Mouse (Mus musculus): ENCODE data around the gene Tnxb. TPM values are rescaled to one million over a fixed set of nuclear protein-coding genes. Genes with fewer than 3 reads are reported as not detected.
"Not testable (repeated sequence)": the region's sequence is repeated elsewhere in the genome, so short reads cannot be mapped to it uniquely, and the experiment has no call there.

The Tnxb gene
- total RNA-seq, 2 experiments from 2014 or later: 63.9 to 66.5 TPM

DNA sequence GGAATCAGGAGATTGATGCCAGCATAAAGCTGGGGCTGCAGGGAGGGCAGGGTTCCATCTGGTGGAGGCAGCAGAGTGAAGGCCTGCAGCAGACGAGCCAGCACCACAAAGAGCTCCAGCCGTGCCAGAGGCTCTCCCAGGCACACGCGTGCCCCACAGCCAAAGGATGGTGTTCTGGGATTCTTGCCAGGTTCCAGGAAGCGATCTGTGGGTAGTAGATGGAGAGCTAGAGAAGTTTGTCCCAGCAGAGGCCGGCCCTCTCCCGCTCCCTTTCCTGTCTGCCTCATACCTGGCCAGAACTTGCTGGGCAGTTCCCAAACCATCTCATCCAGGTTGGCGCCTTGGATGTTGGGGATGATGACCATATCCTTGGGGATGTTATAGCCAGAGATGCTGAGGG lies 49.6 kb downstream of the Tnxb start:
- intact Hi-C loops (cut with DNase I): loop anchor here (5.0 kb wide), 1 partner anchor 82 kb away; the partner anchor contains the start of gene Cyp21a1
- not testable (repeated sequence) for DNase-seq

- intact Hi-C loops (cut with DNase I); DNase-seq: not testable (repeated sequence)
Measured at GRCm38 (mm10) chr17:34722238-34722637, 51.9 kb downstream of the Tnxb start.

DNA sequence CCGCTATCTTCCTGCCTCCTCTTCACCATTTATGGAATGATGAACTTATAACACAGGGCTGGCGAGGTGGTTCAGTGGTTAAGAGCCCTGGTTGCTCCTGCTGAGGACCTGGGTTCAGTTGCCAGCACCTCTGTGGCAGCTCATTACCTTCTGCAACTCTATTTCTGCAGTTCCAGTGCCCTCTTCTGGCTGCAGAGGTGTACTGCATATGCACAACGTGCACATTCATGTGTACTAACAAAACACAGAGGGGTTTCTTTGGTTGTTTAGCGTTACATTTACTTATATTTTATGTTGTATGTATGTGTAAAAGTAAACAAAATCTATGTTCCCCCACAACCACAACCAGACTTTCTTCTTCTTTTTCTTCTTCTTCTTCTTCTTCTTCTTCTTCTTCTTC lies 52.7 kb downstream of the Tnxb start:
- DNase-seq: no peak
- intact Hi-C loops (cut with DNase I): no loop called here

DNA sequence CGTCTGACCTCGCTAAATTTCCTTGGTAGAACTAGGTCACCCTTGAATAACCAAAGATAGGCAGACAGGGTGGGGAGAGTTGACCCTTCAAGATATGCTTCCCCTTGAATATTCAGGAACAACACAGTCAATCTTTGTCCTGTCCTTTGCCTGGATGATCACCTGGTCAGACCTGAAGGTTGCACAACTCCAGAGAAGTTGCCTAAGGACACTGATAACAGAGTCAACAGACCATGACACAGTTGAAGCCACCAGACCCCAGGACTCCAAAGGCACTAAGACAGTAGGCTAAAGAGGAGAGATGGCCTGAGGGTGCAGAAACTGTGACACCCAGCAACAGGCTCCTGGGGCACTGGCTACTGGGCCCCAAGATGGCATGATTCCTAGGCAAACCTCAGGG lies 57.6 kb downstream of the Tnxb start:
- intact Hi-C loops (cut with DNase I): no loop called here

GRCm38 (mm10) chr17:34729155-34729554 lies 58.8 kb downstream of the Tnxb start:
- DNase-seq; intact Hi-C loops (cut with DNase I): not testable (repeated sequence)

More for the DNA sequence above, 57.6 kb downstream of the Tnxb start:
- no peak for DNase-seq

- intact Hi-C loops (cut with DNase I): loop anchor here (2.0 kb wide), 1 partner anchor 83 kb away; no protein-coding TSS in a partner anchor
- not testable (repeated sequence) for DNase-seq
Measured at GRCm38 (mm10) chr17:34729779-34730553, 59.6 kb downstream of the Tnxb start.

GRCm38 (mm10) chr17:34737466-34737865 lies 67.1 kb downstream of the Tnxb start:
- DNase-seq; intact Hi-C loops (cut with DNase I): not testable (repeated sequence)

DNA sequence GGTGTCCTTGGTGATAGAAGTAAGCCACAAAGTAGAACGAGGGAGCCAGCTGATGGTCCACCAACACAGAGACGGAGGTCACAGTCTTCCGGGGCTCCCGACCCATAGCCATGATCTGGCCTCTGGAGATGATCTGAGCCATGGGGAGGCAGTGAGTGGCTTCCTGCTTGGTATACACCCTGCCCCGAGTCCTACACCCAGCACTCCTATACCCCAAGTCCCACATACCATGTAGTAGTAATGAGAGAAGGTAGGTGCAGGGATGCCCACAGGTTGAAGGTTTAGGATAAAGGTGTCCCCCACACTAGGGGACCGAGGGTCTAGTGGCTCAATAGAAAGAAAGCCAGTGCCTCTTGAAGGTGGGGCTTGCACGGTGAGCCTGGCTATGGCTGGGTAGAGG lies 69.4 kb downstream of the Tnxb start:
- DNase-seq; intact Hi-C loops (cut with DNase I): not testable (repeated sequence)

GRCm38 (mm10) chr17:34740280-34740679 lies 69.9 kb downstream of the Tnxb start:
- intact Hi-C loops (cut with DNase I): no loop called here

DNA sequence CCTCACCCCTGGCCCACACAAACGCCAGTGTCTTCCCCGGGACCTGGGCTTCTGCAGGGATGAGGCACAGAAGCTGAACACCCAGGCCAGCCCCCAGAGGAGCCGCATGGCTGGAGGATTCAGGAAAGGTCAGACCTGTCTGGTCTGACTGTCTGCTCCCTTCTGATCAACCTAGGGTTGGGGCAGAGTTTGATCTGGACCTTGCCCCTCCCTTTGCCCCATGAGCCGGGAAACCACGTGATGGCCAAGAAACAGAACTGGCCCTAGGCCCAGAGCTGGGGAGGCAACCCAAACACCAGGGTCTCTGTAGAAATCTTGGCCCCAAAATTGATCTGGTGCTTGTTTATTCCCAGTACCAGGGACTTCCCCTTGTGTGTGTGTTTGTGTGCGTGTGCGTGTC lies 73.4 kb downstream of the Tnxb start, which contains the start of gene C4b:
Gene C4b (minus strand): TSS at position 164 of the 400 bp plus-strand sequence.
- DNase-seq: no peak
- intact Hi-C loops (cut with DNase I): no loop called here

More at GRCm38 (mm10) chr17:34740280-34740679, 69.9 kb downstream of the Tnxb start:
- DNase-seq: no peak

DNA sequence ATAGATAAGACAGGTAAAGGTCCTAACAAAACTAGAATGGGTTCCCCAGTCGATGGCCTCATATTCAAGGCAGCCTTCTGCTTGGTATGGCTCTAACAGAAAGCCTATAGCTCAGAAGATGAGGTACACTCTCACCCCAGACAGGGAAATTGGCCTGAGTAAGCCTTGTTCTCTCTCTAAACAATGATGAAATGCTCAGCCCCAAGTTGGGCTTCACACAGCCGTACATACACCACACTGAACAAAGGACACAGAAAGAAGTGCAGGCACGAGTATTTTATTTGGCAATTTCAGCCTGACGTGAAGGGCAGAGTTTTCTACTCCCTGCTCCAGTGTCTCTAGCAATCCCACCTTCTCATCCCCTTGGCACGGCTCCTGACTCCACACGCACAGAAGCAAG lies 73.9 kb downstream of the Tnxb start:
- intact Hi-C loops (cut with DNase I): no loop called here

DNA sequence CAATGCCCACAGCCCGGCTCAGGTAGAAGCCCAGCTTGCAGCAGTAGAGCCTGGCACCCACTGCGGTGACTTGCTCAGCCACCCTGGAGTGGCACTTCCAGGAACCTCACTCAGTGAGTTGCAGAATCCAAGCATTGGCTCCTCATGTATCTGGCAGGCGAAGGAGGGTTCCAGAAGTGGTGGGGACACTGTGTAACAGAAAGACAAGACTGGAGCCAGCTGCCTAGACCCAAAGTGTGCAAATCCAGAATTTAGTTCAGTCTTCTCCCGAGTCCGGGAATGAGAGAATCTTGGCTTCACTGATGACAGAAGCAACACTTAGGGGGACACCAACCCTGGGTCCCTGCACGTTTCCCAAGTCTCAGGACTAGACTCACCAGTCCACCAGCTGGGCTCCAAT lies 74.3 kb downstream of the Tnxb start:
- DNase-seq; intact Hi-C loops (cut with DNase I): not testable (repeated sequence)

More for the DNA sequence above, 73.9 kb downstream of the Tnxb start:
- DNase-seq: no peak

DNA sequence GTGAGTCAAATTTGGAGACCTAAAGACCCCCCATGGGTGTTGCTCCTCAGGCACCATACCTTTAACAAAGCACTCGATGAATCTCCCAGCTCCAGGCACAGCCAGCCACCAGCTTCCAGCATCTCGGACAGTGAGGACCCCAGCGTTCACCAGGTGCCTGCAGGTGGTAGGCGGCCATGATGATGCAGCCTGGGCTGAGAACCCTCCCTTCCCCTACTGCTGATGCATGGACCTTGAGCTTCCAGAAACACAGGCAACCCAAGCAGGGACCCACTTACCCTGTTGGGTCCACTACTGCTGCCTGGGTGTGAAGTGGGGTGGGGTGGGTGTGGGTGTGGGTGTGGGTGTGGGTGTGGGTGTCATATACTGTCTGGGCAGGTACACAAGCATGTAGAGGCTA lies 74.8 kb downstream of the Tnxb start:
- DNase-seq; intact Hi-C loops (cut with DNase I): not testable (repeated sequence)

DNA sequence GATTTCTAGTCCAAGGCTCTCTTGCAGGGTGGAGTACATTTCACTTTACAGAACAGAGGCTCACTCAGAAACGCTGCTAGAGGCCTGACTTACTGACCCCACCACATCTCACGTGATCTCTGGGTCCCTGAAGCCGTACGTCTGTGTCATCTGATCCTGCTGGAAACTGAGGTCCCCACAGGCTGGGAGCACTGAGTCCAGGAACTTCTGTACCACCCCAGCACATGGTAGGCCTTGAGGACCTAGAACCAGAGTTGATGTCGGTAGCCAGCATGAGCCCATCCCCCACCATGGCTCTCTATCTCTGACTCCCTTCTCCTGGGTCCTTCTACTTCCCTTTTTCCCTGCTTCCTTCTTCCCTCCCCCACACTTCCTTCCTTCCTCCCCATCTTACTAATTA lies 76.2 kb downstream of the Tnxb start:
- DNase-seq: no peak
- intact Hi-C loops (cut with DNase I): no loop called here

- DNase-seq: no peak
- intact Hi-C loops (cut with DNase I): no loop called here
Measured at GRCm38 (mm10) chr17:34761471-34761870, 91.1 kb downstream of the Tnxb start.

Other genes starting within 250 kb of the Tnxb start
- not detected for gene Btnl4, start 193.2 kb upstream of the Tnxb start, total RNA-seq (2021)
- not detected for gene Btnl6, start 153.2 kb upstream of the Tnxb start, total RNA-seq (2021)
- gene Notch4, start 106.3 kb upstream of the Tnxb start, total RNA-seq (2021): 10 to 100 TPM; 41.8 to 56.5 TPM
- 1 to 10 TPM; 5.1 to 5.6 TPM for gene Gpsm3, start 80.7 kb upstream of the Tnxb start, total RNA-seq (2021)
- gene Pbx2, start 79.3 kb upstream of the Tnxb start, total RNA-seq (2021): 10 to 100 TPM; 26.1 to 30.4 TPM
- gene Ager, start 72.7 kb upstream of the Tnxb start, total RNA-seq (2021): 1 to 10 TPM; 1.1 to 1.6 TPM
- gene Rnf5, start 66.8 kb upstream of the Tnxb start, total RNA-seq (2021): 10 to 100 TPM; 37.0 to 39.2 TPM
- 10 to 100 TPM; 54.4 to 56.5 TPM for gene Agpat1, start 66.3 kb upstream of the Tnxb start, total RNA-seq (2021)
- 1 to 10 TPM; 2.1 to 3.5 TPM for gene Egfl8, start 54.6 kb upstream of the Tnxb start, total RNA-seq (2021)
- gene Ppt2, start 42.0 kb upstream of the Tnxb start, total RNA-seq (2021): 10 to 100 TPM; 39.0 to 45.7 TPM
- gene Prrt1, start 41.0 kb upstream of the Tnxb start, total RNA-seq (2021): 1 to 10 TPM in 1 of 2 experiments, under 1 TPM in 1; 0.89 to 1.2 TPM
- 1 to 10 TPM; 8.5 to 9.9 TPM for gene Fkbpl, start 25.8 kb upstream of the Tnxb start, total RNA-seq (2021)
- gene Atf6b, start 23.4 kb upstream of the Tnxb start, total RNA-seq (2021): 10 to 100 TPM; 19.0 to 19.3 TPM
- gene C4b, start 73.3 kb downstream of the Tnxb start, total RNA-seq (2021): 10 to 100 TPM; 15.8 to 19.5 TPM
- gene Cyp21a1, start 134.0 kb downstream of the Tnxb start, total RNA-seq (2021): not detected
- gene Stk19, start 166.4 kb downstream of the Tnxb start, total RNA-seq (2021): 10 to 100 TPM; 12.5 to 13.5 TPM
- gene Dxo, start 166.5 kb downstream of the Tnxb start, total RNA-seq (2021): 10 to 100 TPM; 16.9 to 20.5 TPM
- 10 to 100 TPM; 27.6 to 29.3 TPM for gene Skiv2l, start 179.7 kb downstream of the Tnxb start, total RNA-seq (2021)
- 10 to 100 TPM; 21.0 to 21.3 TPM for gene Nelfe, start 179.9 kb downstream of the Tnxb start, total RNA-seq (2021)
- gene Cfb, start 192.0 kb downstream of the Tnxb start, total RNA-seq (2021): 1 to 10 TPM; 3.5 to 7.0 TPM
- gene Zbtb12, start 208.9 kb downstream of the Tnxb start, total RNA-seq (2021): 1 to 10 TPM; 5.5 to 9.3 TPM
- not detected for gene Gm20547, start 211.5 kb downstream of the Tnxb start, total RNA-seq (2021)
- 1 to 10 TPM; 3.1 to 5.6 TPM for gene C2, start 227.7 kb downstream of the Tnxb start, total RNA-seq (2021)
- gene Ehmt2, start 227.9 kb downstream of the Tnxb start, total RNA-seq (2021): 10 to 100 TPM; 52.4 to 58.2 TPM
- gene Slc44a4, start 243.9 kb downstream of the Tnxb start, total RNA-seq (2021): not detected

Measured in heart, postnatal 10 days (tissue).